ENCODE assay signal across 11 mouse cellular contexts in genomic region chr7:79555368-79556034, GRCm38 (mm10).
DNase-seq lines count a peak whose midpoint lies in the region; ATAC-seq and TF ChIP-seq lines count a peak whose summit lies in the region.
"Had no signal": no experiment of that assay in that cellular context is flagged by ENCODE, and none has a peak within 500 bp of the region (broad histone marks: within the 10 kb centered on the region; RNA-seq: fewer than 3 reads in every experiment).

No protein-coding gene starts in this region.

- WGBS in hindbrain, embryonic 11.5 days, result 2% methylated on average over 23 of the region's 25 CpGs
- WGBS in hindbrain, postnatal 0 days, result 17% methylated on average over 25 of the region's 25 CpGs
- WGBS in hindbrain, embryonic 12.5 days, result 2% methylated on average over 25 of the region's 25 CpGs

- ATAC-seq in hindbrain, embryonic 11.5 days (ENCODE audit: low FRiP score), result no peak
- ATAC-seq in hindbrain, postnatal 0 days, result no peak
- no peak for ATAC-seq in hindbrain, embryonic 12.5 days (ENCODE audit: low FRiP score)

- peak; percentile 65 for DNase-seq in hindbrain, embryonic 11.5 days (ENCODE audit: low spot score)
- DNase-seq in hindbrain, postnatal 0 days (ENCODE audit: low spot score), result no peak
- DNase-seq in urinary bladder, postnatal 14 days (ENCODE audit: low spot score), result peak; percentile 34
- DNase-seq in urinary bladder, postnatal 4 days (ENCODE audit: low spot score in 2 of 2), result no peak
- DNase-seq in yolk sac, embryonic 10.5 days (ENCODE audit: low spot score), result peak; percentile 57
- no peak for DNase-seq in left cerebral cortex, adult 18-20 months (ENCODE audit: low spot score in 2 of 2)
- no peak for DNase-seq in cerebellum, adult 9-11 months
- DNase-seq: cerebellum, postnatal 25 days had no signal

- peaks cover 10% of the 10 kb centered on the region for H3K4me1 ChIP-seq in hindbrain, embryonic 11.5 days (replicated peaks; ENCODE audit: control insufficient read depth, insufficient read depth, low read length)
- 0 out of 2 replicates have a peak, but pooled peaks cover 3% of the 10 kb centered on the region for H3K4me1 ChIP-seq in hindbrain, postnatal 0 days (ENCODE audit: insufficient read depth, low read length)
- peaks cover 19% of the 10 kb centered on the region for H3K4me1 ChIP-seq in hindbrain, embryonic 12.5 days

- H3K9me3 ChIP-seq in hindbrain, embryonic 11.5 days (ENCODE audit: control insufficient read depth, low read length), result no peaks in the 10 kb centered on the region
- H3K9me3 ChIP-seq in hindbrain, postnatal 0 days (ENCODE audit: low read length), result no peaks in the 10 kb centered on the region
- H3K9me3 ChIP-seq in hindbrain, embryonic 12.5 days (replicated peaks), result no peaks in the 10 kb centered on the region

- peaks cover 47% of the 10 kb centered on the region for H3K27me3 ChIP-seq in hindbrain, embryonic 11.5 days (ENCODE audit: control insufficient read depth, insufficient read depth, low read length)
- 0 out of 2 replicates have a peak, but pooled peaks cover 6% of the 10 kb centered on the region for H3K27me3 ChIP-seq in hindbrain, postnatal 0 days (ENCODE audit: insufficient read depth, low read length)
- H3K27me3 ChIP-seq in hindbrain, embryonic 12.5 days, result peaks cover 72% of the 10 kb centered on the region

- no peak overlapping the region for H3K4me3 ChIP-seq in hindbrain, embryonic 11.5 days (ENCODE audit: low read depth, low read length)
- H3K4me3 ChIP-seq in hindbrain, postnatal 0 days (ENCODE audit: low read length), result no peak overlapping the region
- no peak overlapping the region for H3K4me3 ChIP-seq in hindbrain, embryonic 12.5 days

- H3K27ac ChIP-seq in hindbrain, embryonic 11.5 days (ENCODE audit: low read depth, low read length), result no peak overlapping the region
- H3K27ac ChIP-seq in hindbrain, postnatal 0 days, result no peak overlapping the region
- no peak overlapping the region for H3K27ac ChIP-seq in hindbrain, embryonic 12.5 days
- H3K27ac ChIP-seq: macrophage had no signal

- H3K4me2 ChIP-seq in hindbrain, embryonic 11.5 days (replicated peaks; ENCODE audit: low read depth, low read length), result no peak overlapping the region
- H3K4me2 ChIP-seq in hindbrain, postnatal 0 days (ENCODE audit: low read depth, low read length), result no peak overlapping the region
- peak overlapping the region; percentile 30 for H3K4me2 ChIP-seq in hindbrain, embryonic 12.5 days (replicated peaks)
- H3K4me2 ChIP-seq: heart, embryonic 11.5 days had no signal

- H3K9ac ChIP-seq in hindbrain, embryonic 11.5 days (ENCODE audit: low read depth, low read length), result no peak overlapping the region
- H3K9ac ChIP-seq in hindbrain, postnatal 0 days (replicated peaks; ENCODE audit: low read length), result no peak overlapping the region
- no peak overlapping the region for H3K9ac ChIP-seq in hindbrain, embryonic 12.5 days

- no peaks in the 10 kb centered on the region for H3K36me3 ChIP-seq in hindbrain, embryonic 11.5 days (ENCODE audit: control insufficient read depth, insufficient read depth, low read length)
- H3K36me3 ChIP-seq in hindbrain, postnatal 0 days (ENCODE audit: insufficient read depth, low read length), result no peaks in the 10 kb centered on the region
- H3K36me3 ChIP-seq in hindbrain, embryonic 12.5 days, result no peaks in the 10 kb centered on the region

- no peak for TF ChIP-seq CTCF in hindbrain, postnatal 0 days (IDR thresholded peaks at IDR 0.05; ENCODE audit: low read depth)

Comparison
In these comparisons a context has a peak if more than half of its experiments do, and no peak if none do; other contexts are left out.
1. DNase-seq: peak in hindbrain, embryonic 11.5 days (single experiment), urinary bladder, postnatal 14 days (single experiment) and yolk sac, embryonic 10.5 days (single experiment); none in hindbrain, postnatal 0 days (single experiment), urinary bladder, postnatal 4 days (0 of 2), left cerebral cortex, adult 18-20 months (0 of 2) and cerebellum, adult 9-11 months (single experiment).